13 mouse cellular contexts compared by ENCODE assay signal in the genomic region with DNA sequence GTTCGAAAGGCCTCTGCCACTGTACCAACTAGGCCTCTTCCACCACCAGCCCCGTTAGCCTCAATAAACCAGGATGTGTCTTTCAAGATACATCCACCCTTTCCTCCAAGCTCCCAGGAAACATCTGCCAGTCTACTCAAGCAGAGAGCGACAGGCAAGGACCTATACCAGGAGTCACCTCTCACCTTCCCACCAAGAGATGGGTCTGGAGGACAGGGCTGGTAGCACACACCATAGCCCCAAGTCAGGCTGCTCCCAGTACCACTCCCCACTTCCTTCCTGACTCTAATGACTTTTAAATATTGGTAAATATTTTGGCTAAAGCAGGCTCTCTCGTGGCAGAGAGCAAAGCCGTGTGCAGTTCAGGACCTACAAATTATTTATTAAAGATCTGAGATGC.
DNase-seq lines count a peak whose midpoint lies in the region; ATAC-seq and TF ChIP-seq lines count a peak whose summit lies in the region.
"Had no signal": no experiment of that assay in that cellular context is flagged by ENCODE, and none has a peak within 500 bp of the region (broad histone marks: within the 10 kb centered on the region; RNA-seq: fewer than 3 reads in every experiment).

No protein-coding gene starts in this region.

- no peaks in the 10 kb centered on the region for H3K9me3 ChIP-seq in heart, embryonic 11.5 days (replicated peaks; ENCODE audit: control insufficient read depth, low read length)
- H3K9me3 ChIP-seq in hindbrain, embryonic 14.5 days (ENCODE audit: control insufficient read depth, low read length): no peaks in the 10 kb centered on the region
- no peaks in the 10 kb centered on the region for H3K9me3 ChIP-seq in hindbrain, embryonic 12.5 days (replicated peaks)
- H3K9me3 ChIP-seq in heart, embryonic 16.5 days (replicated peaks; ENCODE audit: control insufficient read depth, low read length): no peaks in the 10 kb centered on the region
- H3K9me3 ChIP-seq in forebrain, postnatal 0 days (ENCODE audit: low read length): no peaks in the 10 kb centered on the region
- H3K9me3 ChIP-seq: forebrain, embryonic 12.5 days had no signal

- H3K36me3 ChIP-seq in heart, embryonic 11.5 days (ENCODE audit: control insufficient read depth, insufficient read depth, low read length): no peaks in the 10 kb centered on the region
- H3K36me3 ChIP-seq in hindbrain, embryonic 14.5 days (replicated peaks; ENCODE audit: control insufficient read depth, insufficient read depth): no peaks in the 10 kb centered on the region
- no peaks in the 10 kb centered on the region for H3K36me3 ChIP-seq in hindbrain, embryonic 12.5 days
- H3K36me3 ChIP-seq in heart, embryonic 16.5 days (ENCODE audit: control insufficient read depth, insufficient read depth): no peaks in the 10 kb centered on the region
- no peaks in the 10 kb centered on the region for H3K36me3 ChIP-seq in forebrain, postnatal 0 days (ENCODE audit: insufficient read depth)
- H3K36me3 ChIP-seq: forebrain, embryonic 12.5 days had no signal

- H3K4me3 ChIP-seq in heart, embryonic 11.5 days (ENCODE audit: low read depth, low read length): no peak overlapping the region
- H3K4me3 ChIP-seq in hindbrain, embryonic 14.5 days (replicated peaks; ENCODE audit: low read length): no peak overlapping the region
- H3K4me3 ChIP-seq in hindbrain, embryonic 12.5 days: no peak overlapping the region
- H3K4me3 ChIP-seq in brown adipose tissue, adult 24 weeks (ENCODE audit: insufficient read depth, low read depth, low read length): peak overlapping the region; percentile 24
- no peak overlapping the region for H3K4me3 ChIP-seq in heart, embryonic 16.5 days (ENCODE audit: low read length)
- H3K4me3 ChIP-seq in forebrain, postnatal 0 days (ENCODE audit: low read depth, low read length): no peak overlapping the region
- H3K4me3 ChIP-seq: forebrain, embryonic 12.5 days had no signal

- DNase-seq in heart, adult 8-10 months (ENCODE audit: low spot score): no peak
- no peak for DNase-seq in hindbrain, embryonic 14.5 days (ENCODE audit: low spot score)
- DNase-seq in forebrain, postnatal 0 days: no peak
- DNase-seq: gastrocnemius, postnatal 25 days; kidney, adult 11 months; right cerebral cortex, postnatal 4 days had no signal

- H3K27me3 ChIP-seq in heart, embryonic 11.5 days (ENCODE audit: control insufficient read depth, insufficient read depth, low read length): no peaks in the 10 kb centered on the region
- H3K27me3 ChIP-seq in hindbrain, embryonic 14.5 days (ENCODE audit: control insufficient read depth, insufficient read depth, low read length): peaks cover 79% of the 10 kb centered on the region
- peaks cover 81% of the 10 kb centered on the region for H3K27me3 ChIP-seq in hindbrain, embryonic 12.5 days
- no peaks in the 10 kb centered on the region for H3K27me3 ChIP-seq in heart, embryonic 16.5 days (ENCODE audit: control insufficient read depth, insufficient read depth, low read length)
- peaks cover 41% of the 10 kb centered on the region for H3K27me3 ChIP-seq in forebrain, postnatal 0 days (ENCODE audit: insufficient read depth, low read length)

- no peak overlapping the region for H3K9ac ChIP-seq in heart, embryonic 11.5 days (ENCODE audit: low read depth, low read length)
- no peak overlapping the region for H3K9ac ChIP-seq in hindbrain, embryonic 14.5 days
- H3K9ac ChIP-seq in hindbrain, embryonic 12.5 days: no peak overlapping the region
- peak overlapping the region; percentile 38 for H3K9ac ChIP-seq in heart, embryonic 16.5 days (ENCODE audit: low read length)
- no peak overlapping the region for H3K9ac ChIP-seq in forebrain, postnatal 0 days
- H3K9ac ChIP-seq: forebrain, embryonic 12.5 days had no signal

- 68% methylated on average over 5 of the region's 5 CpGs for WGBS in heart, embryonic 11.5 days (ENCODE audit: insufficient replicate concordance)
- WGBS in hindbrain, embryonic 14.5 days: 67% methylated on average over 5 of the region's 5 CpGs
- 65% methylated on average over 5 of the region's 5 CpGs for WGBS in hindbrain, embryonic 12.5 days
- WGBS in heart, embryonic 16.5 days: 75% methylated on average over 5 of the region's 5 CpGs
- WGBS in forebrain, postnatal 0 days: 74% methylated on average over 5 of the region's 5 CpGs

- ATAC-seq in heart, embryonic 11.5 days (replicated peaks; ENCODE audit: insufficient number of reproducible peaks, low FRiP score, low TSS enrichment): no peak
- no peak for ATAC-seq in hindbrain, embryonic 14.5 days (ENCODE audit: low FRiP score)
- no peak for ATAC-seq in hindbrain, embryonic 12.5 days (ENCODE audit: low FRiP score)
- ATAC-seq in heart, embryonic 16.5 days (replicated peaks; ENCODE audit: extremely low read depth, insufficient read depth, low FRiP score): no peak
- no peak for ATAC-seq in forebrain, postnatal 0 days
- ATAC-seq: hindbrain, postnatal 0 days had no signal

- no peak for TF ChIP-seq CTCF in forebrain, postnatal 0 days (IDR thresholded peaks at IDR 0.05; ENCODE audit: low read depth)

- H3K27ac ChIP-seq in heart, embryonic 11.5 days (ENCODE audit: low read depth, low read length): peak overlapping the region; percentile 88
- H3K27ac ChIP-seq in hindbrain, embryonic 14.5 days: 0 out of 2 replicates have a peak overlapping the region, but pooled peaks have one; percentile 15
- no peak overlapping the region for H3K27ac ChIP-seq in hindbrain, embryonic 12.5 days
- H3K27ac ChIP-seq in brown adipose tissue, adult 24 weeks (replicated peaks; ENCODE audit: low read depth, low read length): peak overlapping the region; percentile 96
- peak overlapping the region; percentile 98 for H3K27ac ChIP-seq in heart, embryonic 16.5 days (ENCODE audit: low read length)
- H3K27ac ChIP-seq in forebrain, postnatal 0 days (ENCODE audit: low read depth, low read length): no peak overlapping the region
- H3K27ac ChIP-seq: forebrain, embryonic 12.5 days; hindbrain, postnatal 0 days; stomach, postnatal 0 days had no signal

- H3K4me1 ChIP-seq in heart, embryonic 11.5 days (ENCODE audit: control insufficient read depth, insufficient read depth, low read length): peaks cover 66% of the 10 kb centered on the region
- peaks cover 40% of the 10 kb centered on the region for H3K4me1 ChIP-seq in hindbrain, embryonic 14.5 days (replicated peaks; ENCODE audit: control insufficient read depth, insufficient read depth, low read length)
- peaks cover 73% of the 10 kb centered on the region for H3K4me1 ChIP-seq in hindbrain, embryonic 12.5 days
- H3K4me1 ChIP-seq in brown adipose tissue, adult 24 weeks (ENCODE audit: control insufficient read depth, insufficient read depth, insufficient read length, low read length): peaks cover 16% of the 10 kb centered on the region; the same call in 1 of the 2 replicates
- H3K4me1 ChIP-seq in heart, embryonic 16.5 days (ENCODE audit: control insufficient read depth, insufficient read depth, low read length): peaks cover 76% of the 10 kb centered on the region
- H3K4me1 ChIP-seq in forebrain, postnatal 0 days (ENCODE audit: insufficient read depth): no peaks in the 10 kb centered on the region

- no peak overlapping the region; the same call in 1 of the 2 replicates for H3K4me2 ChIP-seq in heart, embryonic 11.5 days
- H3K4me2 ChIP-seq in hindbrain, embryonic 14.5 days (replicated peaks): no peak overlapping the region
- no peak overlapping the region for H3K4me2 ChIP-seq in hindbrain, embryonic 12.5 days (replicated peaks)
- no peak overlapping the region for H3K4me2 ChIP-seq in heart, embryonic 16.5 days (ENCODE audit: low read depth, low read length)
- no peak overlapping the region for H3K4me2 ChIP-seq in forebrain, postnatal 0 days (ENCODE audit: low read depth)

Comparison
In these comparisons a context has a peak if more than half of its experiments do, and no peak if none do; other contexts are left out.
1. H3K27ac ChIP-seq: peak in heart, embryonic 11.5 days (single experiment), hindbrain, embryonic 14.5 days (single experiment), brown adipose tissue, adult 24 weeks (single experiment) and heart, embryonic 16.5 days (single experiment); none in hindbrain, embryonic 12.5 days (single experiment) and forebrain, postnatal 0 days (single experiment).